Mouse (Mus musculus) left cerebral cortex, postnatal 4 days (tissue): ENCODE results near the gene Misp. TPM values are rescaled to one million over a fixed set of nuclear protein-coding genes. Genes with fewer than 3 reads are reported as not detected.

ENCODE experiments used
- DNase-seq: peaks from one replicate; pipeline ENCODE4 v3.0.0-alpha.2; 2022
- intact Hi-C: fragments of 180-260 bp; cut with DNase I; formaldehyde crosslinking; loops from one replicate; pipeline ENCODE4 v1.15.1; 2025
- microRNA-seq: library from miRNA; unstranded; fragments of <30 nt; microRNA quantifications from one replicate; pipeline ENCODE4 v1.2.0, GENCODE M21; 2022
- total RNA-seq, 2 experiments: library from RNA; stranded (reverse); gene quantifications; 2 replicates each; pipeline ENCODE4 v1.2.3; 2021

Misp gene
- total RNA-seq, 2 experiments from 2014 or later: 0.46 to 0.76 TPM

DNA sequence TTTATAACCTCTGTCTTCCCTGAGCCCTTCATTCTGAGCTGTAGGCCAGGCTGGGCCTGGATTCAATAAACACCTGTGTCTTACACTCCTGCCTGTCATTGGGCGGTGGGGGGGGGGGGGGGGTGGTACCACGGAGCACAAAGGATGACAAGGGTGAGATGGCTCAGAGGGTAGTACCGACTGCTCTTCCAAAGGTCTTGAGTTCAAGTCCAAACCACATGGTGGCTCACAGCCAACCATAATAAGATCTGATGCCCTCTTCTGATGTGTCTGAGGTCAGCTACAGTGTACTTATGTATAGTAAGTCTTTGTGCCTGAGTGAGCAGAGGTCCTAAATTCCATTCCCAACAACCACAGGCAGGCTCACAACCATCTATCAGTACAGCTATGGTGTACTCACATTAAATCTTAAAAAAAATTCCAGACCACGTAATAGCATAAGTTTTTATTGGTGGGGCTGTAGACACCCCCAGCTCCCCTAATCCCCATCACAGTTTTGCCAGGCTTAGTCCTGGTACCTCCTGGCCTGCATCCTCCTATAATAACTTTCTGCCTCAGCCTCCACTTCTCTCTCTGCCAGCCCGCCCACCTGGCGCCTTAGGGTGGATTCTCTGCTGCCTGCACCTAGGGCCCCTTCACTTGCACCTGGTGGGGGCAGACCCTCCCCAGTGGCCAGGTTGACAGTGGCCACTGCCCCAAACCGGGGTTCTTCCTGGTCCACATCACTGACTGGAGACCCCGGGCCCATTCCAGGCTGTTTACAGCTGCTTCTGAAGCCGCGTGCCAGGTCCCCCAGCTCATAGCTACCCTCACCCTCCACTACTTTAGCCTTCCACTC is 43.8 kb downstream of the Misp start:
- intact Hi-C loops: no loop called here
- no peak for DNase-seq

DNA sequence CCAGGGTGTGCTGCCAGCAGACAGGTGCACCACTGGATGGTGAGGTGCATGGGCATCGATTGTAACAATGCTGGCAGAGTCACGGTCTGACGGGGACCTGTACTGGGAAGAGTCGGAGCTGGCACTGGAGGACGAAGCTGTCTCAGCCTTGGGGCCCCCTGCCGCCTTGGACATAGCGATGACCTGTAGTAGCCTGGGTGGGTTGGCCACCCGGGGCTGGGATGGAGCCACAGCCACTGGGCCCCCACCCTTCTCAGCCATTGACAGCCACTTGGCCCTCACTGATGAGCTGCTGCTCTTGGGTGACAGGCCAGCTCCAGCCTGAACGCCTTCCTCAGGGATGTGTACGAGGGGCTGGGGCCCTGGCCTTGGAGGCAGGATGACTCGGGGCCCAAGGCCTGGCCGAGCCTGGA is 44.4 kb downstream of the Misp start:
- intact Hi-C loops: no loop called here
- no peak for DNase-seq

DNA sequence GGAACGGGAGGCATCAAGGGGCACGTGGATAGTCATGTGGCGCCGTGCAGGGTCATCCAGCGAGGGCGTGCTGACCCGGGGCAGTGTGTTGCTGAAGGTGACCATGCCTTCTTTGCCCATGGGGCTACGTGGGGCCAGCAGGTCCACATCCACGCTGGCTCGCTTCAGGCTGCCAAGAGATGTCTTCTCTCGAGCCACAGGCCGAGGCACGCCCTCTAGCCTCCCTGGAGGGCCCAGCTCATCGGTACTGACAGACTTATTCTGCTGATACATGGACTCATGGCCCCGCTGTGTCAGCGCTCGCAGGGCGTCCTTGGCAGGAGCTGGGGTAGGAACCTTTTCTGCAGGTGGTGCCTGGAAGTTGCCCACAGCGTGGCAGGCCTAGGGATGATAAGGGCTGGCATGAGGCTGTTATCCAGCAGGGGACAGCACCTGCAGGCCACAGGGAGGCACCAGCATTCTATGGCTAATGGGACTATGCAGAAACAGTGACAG is 45.1 kb downstream of the Misp start:
- intact Hi-C loops: no loop called here
- no peak for DNase-seq

- intact Hi-C loops: no loop called here
- DNase-seq: no peak
Observed at GRCm38 (mm10) chr10:79866601-79867000, 45.8 kb downstream of the Misp start.

DNA sequence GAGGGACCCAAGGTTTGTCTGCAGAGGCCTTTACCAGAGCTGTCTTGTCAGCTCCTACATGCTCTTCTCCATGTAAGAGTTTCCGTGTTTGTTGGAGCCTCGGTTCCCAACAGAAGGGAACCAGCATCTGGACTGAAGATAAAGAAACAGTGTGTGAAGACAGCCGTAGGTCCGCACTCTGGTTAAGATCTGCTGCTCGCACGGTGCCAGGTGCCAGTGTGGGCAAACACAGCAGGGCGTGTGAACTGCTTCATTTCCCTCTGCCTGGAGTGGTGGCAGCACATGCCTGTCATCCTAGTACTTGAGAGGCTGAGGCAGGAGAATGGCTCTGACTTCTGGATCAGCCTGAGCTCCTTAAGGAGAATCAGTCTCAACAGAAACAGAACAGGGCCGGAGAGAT is 51.1 kb downstream of the Misp start:
- DNase-seq: no peak

DNA sequence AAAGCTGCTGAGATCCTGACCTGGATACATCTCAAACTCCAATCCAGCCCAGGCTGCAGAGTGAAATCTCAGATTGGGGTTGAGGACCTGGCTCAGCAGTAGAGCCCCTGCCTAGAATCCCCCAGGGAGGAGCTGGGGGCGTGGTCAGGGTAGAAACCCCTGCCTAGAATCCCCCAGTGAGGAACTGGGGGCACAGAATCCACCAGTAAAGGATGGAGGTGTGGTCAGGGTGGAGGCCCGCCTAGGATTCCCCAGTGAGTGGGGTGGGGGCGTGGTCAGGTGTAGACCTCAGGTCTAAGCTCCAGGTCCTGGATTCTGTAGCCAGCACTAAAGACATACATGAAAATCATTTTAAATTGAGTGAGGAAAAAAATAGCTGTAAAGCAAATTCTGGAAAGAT is 52.1 kb downstream of the Misp start:
- intact Hi-C loops: no loop called here
- no peak for DNase-seq

More for the DNA sequence above, 51.1 kb downstream of the Misp start:
- intact Hi-C loops: no loop called here

DNA sequence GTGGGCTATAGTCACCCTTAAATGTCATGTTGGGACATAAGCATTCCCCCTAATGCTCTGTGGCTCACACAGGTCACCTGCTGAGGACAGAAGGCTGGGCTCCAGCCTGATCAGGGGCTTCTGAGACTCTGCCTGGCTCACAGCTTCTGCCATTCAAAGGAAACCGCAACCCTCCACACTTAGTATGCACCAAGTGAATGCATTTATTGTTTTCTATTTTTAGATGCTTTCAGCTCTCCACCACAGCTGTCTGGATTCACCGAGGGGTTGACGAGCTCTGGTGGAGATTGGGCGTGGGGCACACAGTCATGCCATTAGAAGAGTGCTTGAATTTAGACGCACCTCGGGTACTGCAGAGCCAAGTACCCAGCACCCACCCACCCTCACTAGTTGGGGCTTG is 52.5 kb downstream of the Misp start:
- DNase-seq: no peak
- intact Hi-C loops: no loop called here

DNA sequence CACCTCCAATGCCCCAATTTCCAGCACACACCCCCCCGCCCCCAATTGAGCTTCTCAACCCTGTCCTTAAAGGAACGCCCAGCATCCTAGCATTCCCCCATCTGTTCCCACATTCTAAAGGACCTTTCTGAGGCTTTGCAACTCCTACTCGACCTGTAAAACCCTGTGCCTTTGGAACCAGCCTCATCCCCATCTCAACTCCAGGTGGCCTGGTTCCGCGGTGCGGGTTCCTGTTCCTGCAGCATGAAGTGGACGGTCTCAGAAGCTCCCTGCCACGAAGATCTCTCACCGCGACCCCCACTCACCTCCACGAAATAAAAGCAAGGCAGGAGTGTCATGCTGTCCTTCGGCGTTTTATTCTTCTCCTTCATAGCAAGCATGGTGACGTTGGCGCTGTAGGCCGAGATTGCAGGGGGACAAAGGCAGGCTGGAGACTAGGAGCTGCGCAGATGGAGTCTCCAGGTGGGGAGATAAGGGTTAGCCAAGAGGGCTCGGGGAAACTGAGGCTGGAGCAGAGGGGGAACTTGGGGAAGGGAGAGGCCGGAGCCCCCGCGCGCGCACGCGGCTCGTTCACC is 53.0 kb downstream of the Misp start:
- intact Hi-C loops: no loop called here
- DNase-seq: no peak

- peak; percentile 89 for DNase-seq
- intact Hi-C loops: no loop called here
Observed at GRCm38 (mm10) chr10:79874290-79874862, 53.6 kb downstream of the Misp start, which contains the start of the genes Prtn3 and Plppr3. TSS of gene Prtn3 (plus strand) at chr10:79874476. TSS of gene Plppr3 (minus strand) at chr10:79874634.

- intact Hi-C loops: no loop called here
- no peak for DNase-seq
Observed at GRCm38 (mm10) chr10:79877174-79877573, 56.4 kb downstream of the Misp start.

DNA sequence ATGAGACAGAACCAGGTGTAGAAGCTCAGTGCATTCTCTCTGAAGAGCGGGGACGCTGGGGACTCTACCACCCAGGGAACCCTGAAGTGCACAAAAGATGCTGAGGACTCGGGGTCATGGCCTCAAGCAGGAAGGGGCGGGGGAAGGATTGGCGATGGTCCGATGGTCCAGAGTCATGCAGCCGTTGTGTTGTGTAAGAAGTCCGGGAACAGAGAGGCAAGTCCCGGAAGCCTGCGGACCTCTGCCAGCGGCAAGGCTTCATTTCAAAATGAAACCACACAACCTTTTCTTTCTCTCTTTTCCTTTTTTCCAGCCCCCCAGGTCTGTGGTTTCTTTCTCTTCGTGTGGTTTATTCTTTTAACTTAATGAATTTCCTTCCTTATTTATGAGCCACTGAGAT is 57.0 kb downstream of the Misp start:
- intact Hi-C loops: no loop called here
- no peak for DNase-seq

GRCm38 (mm10) chr10:79879527-79879926 is 58.7 kb downstream of the Misp start:
- intact Hi-C loops: no loop called here

More at GRCm38 (mm10) chr10:79879527-79879926, 58.7 kb downstream of the Misp start:
- no peak for DNase-seq

Small RNA genes within 50 kb of the gene (microRNA-seq; reads per million reads assigned to microRNA genes)
- not detected for gene Mir6910

Other genes starting within 250 kb of the Misp start
- gene Theg, start 233.7 kb upstream of the Misp start, total RNA-seq: not detected
- 10 to 100 TPM; 20.7 to 24.4 TPM for gene C2cd4c, start 207.0 kb upstream of the Misp start, total RNA-seq
- gene Shc2, start 183.1 kb upstream of the Misp start, total RNA-seq: 10 to 100 TPM; 46.0 to 49.8 TPM
- gene Odf3l2, start 175.3 kb upstream of the Misp start, total RNA-seq: under 1 TPM; 0.38 to 0.40 TPM
- gene Madcam1, start 156.4 kb upstream of the Misp start, total RNA-seq: under 1 TPM; 0.72 to 0.84 TPM
- gene Tpgs1, start 151.6 kb upstream of the Misp start, total RNA-seq: 10 to 100 TPM; 57.0 to 59.9 TPM
- gene Cdc34, start 138.8 kb upstream of the Misp start, total RNA-seq: 10 to 100 TPM; 59.6 to 61.5 TPM
- gene Gzmm, start 132.0 kb upstream of the Misp start, total RNA-seq: 1 to 10 TPM; 2.6 to 3.3 TPM
- 100 to 1,000 TPM; 486 to 495 TPM for gene Bsg, start 116.5 kb upstream of the Misp start, total RNA-seq
- 10 to 100 TPM; 47.4 to 53.8 TPM for gene Hcn2, start 104.4 kb upstream of the Misp start, total RNA-seq
- gene Polrmt, start 74.4 kb upstream of the Misp start, total RNA-seq: 10 to 100 TPM; 44.8 to 51.8 TPM
- 1 to 10 TPM; 1.3 to 1.7 TPM for gene Fgf22, start 65.9 kb upstream of the Misp start, total RNA-seq
- gene Rnf126, start 54.0 kb upstream of the Misp start, total RNA-seq: 10 to 100 TPM; 85.0 to 95.3 TPM
- 1 to 10 TPM; 2.5 to 3.2 TPM for gene Fstl3, start 43.7 kb upstream of the Misp start, total RNA-seq
- gene Prss57, start 30.0 kb upstream of the Misp start, total RNA-seq: under 1 TPM in 1 of 2 experiments, not detected in 1; 0.52 TPM
- gene Palm, start 27.4 kb upstream of the Misp start, total RNA-seq: 100 to 1,000 TPM; 404 to 409 TPM
- gene Ptbp1, start 33.4 kb downstream of the Misp start, total RNA-seq: 10 to 100 TPM; 91.7 to 92.7 TPM
- gene Prtn3, start 53.5 kb downstream of the Misp start, total RNA-seq: 1 to 10 TPM; 6.9 to 7.0 TPM
- 100 to 1,000 TPM; 277 to 305 TPM for gene Plppr3, start 53.6 kb downstream of the Misp start, total RNA-seq
- gene Elane, start 65.3 kb downstream of the Misp start, total RNA-seq: not detected
- gene Cfd, start 69.9 kb downstream of the Misp start, total RNA-seq: not detected
- 10 to 100 TPM; 56.4 to 59.6 TPM for gene Med16, start 87.9 kb downstream of the Misp start, total RNA-seq
- not detected for gene Gm26602, start 89.9 kb downstream of the Misp start, total RNA-seq
- gene Kiss1r, start 96.0 kb downstream of the Misp start, total RNA-seq: 1 to 10 TPM; 5.0 to 6.8 TPM
- 100 to 1,000 TPM; 307 to 309 TPM for gene R3hdm4, start 100.2 kb downstream of the Misp start, total RNA-seq
- 1 to 10 TPM; 6.3 to 9.5 TPM for gene Arid3a, start 106.1 kb downstream of the Misp start, total RNA-seq
- gene Wdr18, start 139.2 kb downstream of the Misp start, total RNA-seq: 10 to 100 TPM; 51.7 to 55.8 TPM
- under 1 TPM; 0.12 to 0.30 TPM for gene Grin3b, start 149.7 kb downstream of the Misp start, total RNA-seq
- 100 to 1,000 TPM; 117 to 127 TPM for gene Tmem259, start 163.3 kb downstream of the Misp start, total RNA-seq
- gene Cnn2, start 167.6 kb downstream of the Misp start, total RNA-seq: 10 to 100 TPM; 12.4 to 17.2 TPM
- 1 to 10 TPM; 7.2 to 8.1 TPM for gene Abca7, start 175.5 kb downstream of the Misp start, total RNA-seq
- gene Arhgap45, start 195.7 kb downstream of the Misp start, total RNA-seq: 1 to 10 TPM; 1.6 to 1.7 TPM
- 10 to 100 TPM; 63.9 to 74.2 TPM for gene Polr2e, start 218.8 kb downstream of the Misp start, total RNA-seq
- gene Gpx4, start 226.2 kb downstream of the Misp start, total RNA-seq: 100 to 1,000 TPM; 311 to 347 TPM